Mouse (Mus musculus) left cerebral cortex, adult 18-20 months (tissue): ENCODE results near the gene Hist1h3g. TPM values are rescaled to one million over a fixed set of nuclear protein-coding genes. Genes with fewer than 3 reads are reported as not detected.
A peak's percentile ranks its signal among the peaks of the same experiment; 100 is the strongest.
"Not testable (repeated sequence)": the region's sequence is repeated elsewhere in the genome, so short reads cannot be mapped to it uniquely, and the experiment has no call there.

Experiments
- DNase-seq, 2 experiments: peaks; one replicate each; pipeline ENCODE4 v3.0.0; 2021 to 2022; ENCODE audit warnings: low spot score in 2 of 2, mixed read lengths in 1 of 2
- total RNA-seq, 2 experiments: library from RNA; stranded (reverse); gene quantifications; 2 replicates each; pipeline ENCODE4 v1.2.3; 2021

Hist1h3g gene
- total RNA-seq, 2 experiments from 2014 or later: 3.1 to 3.5 TPM

DNA sequence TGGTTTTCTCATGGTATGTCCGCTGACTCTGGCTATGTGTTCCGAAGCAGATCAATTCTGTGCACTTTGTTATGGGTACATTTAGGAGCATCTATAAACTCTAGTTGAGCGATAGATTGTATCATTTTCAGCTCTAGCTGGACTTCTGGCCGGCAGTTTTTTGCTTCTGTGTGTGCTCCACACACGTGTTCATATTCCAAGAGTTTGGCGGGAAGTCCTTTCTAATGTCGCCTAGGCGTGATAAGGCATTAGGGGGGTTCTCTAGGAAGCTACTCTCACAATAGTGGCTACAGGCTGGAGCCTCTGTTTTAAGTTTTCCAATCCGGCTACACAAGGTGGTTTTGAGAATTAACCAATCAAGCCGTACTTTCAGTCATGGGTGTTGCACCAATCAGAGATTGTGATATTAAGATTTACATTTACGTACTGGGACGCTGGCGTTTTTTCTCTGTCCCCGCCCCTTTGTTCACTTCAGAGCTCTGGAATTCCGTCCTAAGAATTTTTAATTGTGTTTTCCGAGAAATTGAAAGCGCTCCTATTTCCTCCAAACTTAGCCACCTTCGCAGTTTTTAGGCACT, 20.7 kb downstream of the Hist1h3g start:
- DNase-seq: peak; percentile 47 to 64

DNA sequence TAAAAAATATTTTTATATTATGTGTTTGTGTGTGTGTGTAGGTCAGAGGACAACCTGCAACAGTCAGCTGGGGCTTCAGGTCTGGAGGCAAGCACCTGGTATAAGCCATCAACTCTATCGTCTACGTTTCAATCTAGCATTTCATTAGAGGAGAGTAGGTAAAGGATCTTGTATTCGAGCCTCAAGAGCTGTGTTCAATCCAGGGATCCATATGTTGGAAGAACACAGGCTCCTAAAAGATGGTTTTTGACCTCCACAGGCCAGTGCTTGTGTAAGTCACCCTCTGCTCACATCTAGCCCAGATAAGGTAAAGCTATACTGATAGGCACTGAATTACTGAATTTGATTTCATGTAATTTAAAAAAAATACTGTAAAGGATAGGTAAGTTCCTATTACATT, 21.7 kb downstream of the Hist1h3g start:
- no peak for DNase-seq

DNA sequence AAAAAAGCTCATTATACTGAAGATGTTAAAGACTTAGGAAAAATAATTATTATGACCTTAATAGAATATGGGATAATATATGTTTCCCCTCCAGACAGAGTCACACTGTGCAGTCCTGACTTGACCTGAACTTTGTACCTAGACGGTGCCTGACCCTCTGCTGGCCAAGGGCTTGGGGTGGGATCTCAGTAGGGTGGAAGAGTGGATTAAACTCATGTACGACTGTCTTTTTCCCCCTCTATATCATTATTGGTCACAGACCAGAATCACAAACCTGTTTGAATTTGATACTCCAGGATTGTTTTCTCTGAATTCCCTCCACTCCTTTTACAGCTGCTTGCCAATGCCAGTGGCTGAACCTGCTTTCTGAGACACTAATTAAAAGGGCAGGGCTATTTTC, 25.5 kb downstream of the Hist1h3g start:
- not testable (repeated sequence) for DNase-seq

DNA sequence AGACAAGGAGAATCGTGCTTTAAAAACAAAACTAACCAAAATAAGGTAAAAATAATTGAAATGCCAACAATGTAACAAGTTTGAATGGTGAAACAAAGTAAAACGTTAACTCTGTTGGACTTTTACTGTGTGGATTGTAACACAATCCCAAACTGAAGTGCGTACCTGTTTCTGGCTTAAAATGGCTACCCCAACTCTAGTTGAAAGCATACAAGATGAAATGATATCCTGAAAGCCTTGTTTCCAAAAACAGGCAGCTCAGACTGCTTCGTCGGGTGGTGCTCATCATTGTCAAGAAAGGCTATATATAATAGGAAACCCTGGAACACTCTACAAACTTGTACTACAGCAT, 26.3 kb downstream of the Hist1h3g start:
- not testable (repeated sequence) for DNase-seq

GRCm38 (mm10) chr13:23561883-23562659, 26.8 kb downstream of the Hist1h3g start, which contains the start of gene Hist1h3e:
Gene Hist1h3e (minus strand): TSS chr13:23562369.
- peak; percentile 85 to 92 for DNase-seq

GRCm38 (mm10) chr13:23562699-23563462, 27.7 kb downstream of the Hist1h3g start:
- peak in 1 of 2 experiments; percentile 38 for DNase-seq

- no peak for DNase-seq
These were observed 29.3 kb downstream of the Hist1h3g start for GRCm38 (mm10) chr13:23564482-23564881.

DNA sequence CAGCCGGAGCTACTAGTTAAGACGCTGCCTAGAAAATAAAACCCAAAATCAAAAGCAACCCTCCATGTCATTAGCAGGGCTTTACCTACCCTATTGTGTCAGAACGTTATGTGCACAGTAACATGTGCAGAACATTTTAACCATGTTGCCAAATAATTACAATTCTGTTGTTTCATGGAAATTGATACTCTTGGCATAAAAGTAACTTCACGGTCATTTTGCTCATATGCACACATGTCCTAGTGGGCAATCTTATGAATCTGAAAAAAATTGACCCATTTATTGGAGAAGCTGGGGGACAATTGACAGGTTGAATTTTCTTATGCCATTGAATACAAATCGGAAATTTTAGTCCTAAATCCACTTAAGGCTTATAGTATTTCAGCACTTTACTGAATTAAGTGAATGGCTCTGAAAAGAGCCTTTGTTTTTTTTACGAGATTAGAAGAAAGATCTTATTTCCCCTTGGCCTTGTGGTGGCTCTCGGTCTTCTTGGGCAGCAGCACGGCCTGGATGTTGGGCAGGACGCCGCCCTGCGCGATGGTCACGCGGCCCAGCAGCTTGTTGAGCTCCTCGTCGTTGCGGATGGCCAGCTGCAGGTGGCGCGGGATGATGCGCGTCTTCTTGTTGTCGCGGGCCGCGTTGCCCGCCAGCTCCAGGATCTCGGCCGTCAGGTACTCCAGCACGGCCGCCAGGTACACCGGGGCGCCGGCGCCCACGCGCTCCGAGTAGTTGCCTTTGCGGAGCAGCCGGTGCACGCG, 35.2 kb downstream of the Hist1h3g start:
- DNase-seq: not testable (repeated sequence)

DNA sequence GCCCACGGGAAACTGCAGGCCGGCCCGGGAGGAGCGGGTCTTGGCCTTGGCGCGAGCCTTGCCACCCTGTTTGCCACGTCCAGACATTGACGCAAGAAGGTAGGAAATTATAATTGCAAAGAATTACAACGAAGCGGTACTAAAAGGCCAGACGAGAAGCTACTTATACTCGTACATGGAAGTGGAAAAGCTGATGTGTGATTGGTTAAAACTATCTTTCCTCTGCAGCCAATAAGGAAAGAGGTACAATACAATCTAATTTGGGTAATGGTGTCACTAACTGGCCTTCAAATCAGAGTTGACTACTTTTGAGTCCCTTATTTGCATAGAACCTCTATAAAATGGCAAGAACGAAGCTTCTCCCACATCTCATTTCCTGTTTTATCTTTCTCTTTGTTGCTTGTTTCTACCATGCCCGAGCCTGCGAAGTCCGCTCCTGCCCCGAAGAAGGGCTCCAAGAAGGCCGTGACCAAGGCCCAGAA, 35.8 kb downstream of the Hist1h3g start, which contains the start of the genes Hist1h2ae and Hist1h2bg:
Gene Hist1h2ae, minus strand, starts transcription at position 199 of the 482 bp plus-strand sequence.
Gene Hist1h2bg, plus strand, starts transcription at position 375 of the 482 bp plus-strand sequence.
- DNase-seq: peak; percentile 50 to 73

DNA sequence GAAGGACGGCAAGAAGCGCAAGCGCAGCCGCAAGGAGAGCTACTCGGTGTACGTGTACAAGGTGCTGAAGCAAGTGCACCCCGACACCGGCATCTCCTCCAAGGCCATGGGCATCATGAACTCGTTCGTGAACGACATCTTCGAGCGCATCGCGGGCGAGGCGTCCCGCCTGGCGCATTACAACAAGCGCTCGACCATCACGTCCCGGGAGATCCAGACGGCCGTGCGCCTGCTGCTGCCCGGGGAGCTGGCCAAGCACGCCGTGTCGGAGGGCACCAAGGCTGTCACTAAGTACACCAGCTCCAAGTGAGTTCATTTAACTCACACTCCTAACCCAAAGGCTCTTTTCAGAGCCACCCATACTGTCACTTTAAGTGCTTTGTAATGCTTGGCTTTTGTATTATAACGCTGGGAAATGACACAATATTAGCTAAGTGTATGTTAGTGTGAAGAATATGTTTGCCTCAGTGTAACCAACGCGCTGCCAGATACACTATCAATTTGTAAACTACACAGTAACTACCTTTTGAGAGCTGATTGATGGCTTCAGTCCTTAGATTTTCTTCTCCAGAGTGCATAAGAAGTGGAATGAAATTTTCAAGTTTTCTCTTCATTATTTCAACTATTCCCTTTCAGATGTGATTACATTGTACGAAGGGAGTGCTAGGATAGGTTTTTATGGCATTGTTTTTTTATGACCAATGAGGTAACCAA, 36.4 kb downstream of the Hist1h3g start:
- not testable (repeated sequence) for DNase-seq

- DNase-seq: no peak
These were observed 37.2 kb downstream of the Hist1h3g start for GRCm38 (mm10) chr13:23572218-23573033.

DNA sequence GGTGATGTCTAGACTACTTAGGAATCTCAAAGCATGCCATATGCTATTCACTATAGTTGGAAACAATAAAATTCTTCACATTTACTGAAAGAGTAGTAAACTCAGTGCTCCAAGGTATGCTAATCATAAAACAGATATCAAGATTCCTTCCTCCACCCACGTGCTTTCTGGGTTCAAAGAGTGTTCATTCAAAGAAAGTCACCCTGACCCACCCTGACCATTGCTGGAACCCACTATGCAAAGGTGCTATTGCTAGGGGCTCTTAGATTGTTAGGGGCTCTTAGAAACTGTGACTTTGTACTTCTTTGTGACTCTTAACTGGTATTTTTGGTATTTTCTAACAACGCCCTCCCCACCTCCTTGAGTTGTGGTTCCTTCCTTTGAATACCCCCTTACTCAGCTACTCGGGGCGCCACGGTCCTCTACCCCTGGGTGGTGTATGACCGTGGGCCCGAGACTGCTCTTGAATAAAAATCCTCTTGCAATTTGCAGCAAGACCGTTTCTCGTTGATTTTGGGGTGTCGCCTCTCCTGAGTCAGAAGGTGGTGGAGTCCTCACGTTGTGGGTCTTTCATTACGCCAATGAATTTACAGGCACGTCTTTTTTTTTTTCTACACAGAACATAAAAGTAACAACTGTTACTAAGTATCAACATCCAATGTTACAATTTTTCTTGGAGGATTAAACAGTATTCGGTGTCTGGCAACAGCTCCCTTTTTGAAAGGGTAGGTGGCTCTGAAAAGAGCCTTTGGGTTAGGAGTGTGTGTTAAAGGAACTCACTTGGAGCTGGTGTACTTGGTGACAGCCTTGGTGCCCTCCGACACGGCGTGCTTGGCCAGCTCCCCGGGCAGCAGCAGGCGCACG, 38.0 kb downstream of the Hist1h3g start:
- not testable (repeated sequence) for DNase-seq

- peak; percentile 79 to 89 for DNase-seq
These were observed 38.8 kb downstream of the Hist1h3g start, which contains the start of the genes Hist1h2bf and Hist1h2ad for GRCm38 (mm10) chr13:23573898-23574524. Gene Hist1h2bf (minus strand): TSS chr13:23574196. Gene Hist1h2ad (plus strand): TSS chr13:23574381.

GRCm38 (mm10) chr13:23574546-23575170, 39.4 kb downstream of the Hist1h3g start:
- DNase-seq: not testable (repeated sequence)

DNA sequence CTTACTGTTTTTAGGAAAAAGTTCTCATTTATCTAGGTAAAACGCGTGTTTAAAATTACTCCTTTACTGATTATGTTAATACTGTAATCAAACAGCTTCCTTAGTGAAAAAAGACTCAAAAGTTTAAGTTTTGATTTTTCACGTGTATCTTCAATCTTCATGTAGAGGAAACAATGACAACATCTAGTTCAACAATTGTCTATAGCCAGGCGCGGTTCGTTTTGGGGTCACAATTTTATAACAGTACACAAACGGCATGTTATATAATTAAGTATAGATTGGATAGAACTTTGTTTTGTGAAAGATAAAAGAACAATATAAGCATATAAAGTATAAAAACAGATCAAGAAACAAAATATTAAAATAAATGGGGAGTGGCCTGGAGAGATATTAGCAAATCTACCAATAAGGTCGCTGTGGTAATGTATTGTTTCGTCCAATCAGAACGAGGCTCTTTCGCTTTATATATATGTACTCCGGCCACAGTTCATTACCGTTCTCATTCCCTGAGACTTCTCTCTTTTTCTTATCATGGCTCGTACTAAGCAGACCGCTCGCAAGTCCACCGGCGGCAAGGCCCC, 40.1 kb downstream of the Hist1h3g start, which contains the start of gene Hist1h3d:
Gene Hist1h3d, plus strand, starts transcription at position 493 of the 581 bp plus-strand sequence.
- peak; percentile 53 to 71 for DNase-seq

DNA sequence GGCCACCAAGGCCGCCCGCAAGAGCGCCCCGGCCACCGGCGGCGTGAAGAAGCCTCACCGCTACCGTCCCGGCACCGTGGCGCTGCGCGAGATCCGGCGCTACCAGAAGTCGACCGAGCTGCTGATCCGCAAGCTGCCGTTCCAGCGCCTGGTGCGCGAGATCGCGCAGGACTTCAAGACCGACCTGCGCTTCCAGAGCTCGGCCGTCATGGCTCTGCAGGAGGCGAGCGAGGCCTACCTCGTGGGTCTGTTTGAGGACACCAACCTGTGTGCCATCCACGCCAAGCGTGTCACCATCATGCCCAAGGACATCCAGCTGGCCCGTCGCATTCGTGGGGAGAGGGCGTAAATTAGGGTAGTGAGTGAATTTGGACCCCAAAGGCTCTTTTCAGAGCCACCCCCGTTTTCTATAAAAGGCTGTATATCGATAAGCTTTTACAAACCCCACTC, 40.7 kb downstream of the Hist1h3g start:
- DNase-seq: not testable (repeated sequence)
